Mouse (Mus musculus) T-helper 17 cell (primary cell): Measurements from ENCODE around the gene Stpg2.
"Not testable (repeated sequence)": the region's sequence is repeated elsewhere in the genome, so short reads cannot be mapped to it uniquely, and the experiment has no call there.

ENCODE experiments used
- in situ Hi-C, 2 experiments: fragments of 300-600 bp; cut with MboI, MseI; formaldehyde crosslinking; loops; 1 replicate in 1 of 2; 2 replicates in 1 of 2; pipeline ENCODE4 v1.15.1; 2025; ENCODE audit warnings: high pct_unique_total_duplicates in 2 of 2

Stpg2 gene

GRCm38 (mm10) chr3:139205444-139205998, at the start of gene Stpg2:
TSS of gene Stpg2 (plus strand) at chr3:139205694.
- in situ Hi-C loops, result loop anchor here in 1 of 2 experiments (10.0 kb wide), 1 partner anchor 711 kb away; no protein-coding TSS in a partner anchor

DNA sequence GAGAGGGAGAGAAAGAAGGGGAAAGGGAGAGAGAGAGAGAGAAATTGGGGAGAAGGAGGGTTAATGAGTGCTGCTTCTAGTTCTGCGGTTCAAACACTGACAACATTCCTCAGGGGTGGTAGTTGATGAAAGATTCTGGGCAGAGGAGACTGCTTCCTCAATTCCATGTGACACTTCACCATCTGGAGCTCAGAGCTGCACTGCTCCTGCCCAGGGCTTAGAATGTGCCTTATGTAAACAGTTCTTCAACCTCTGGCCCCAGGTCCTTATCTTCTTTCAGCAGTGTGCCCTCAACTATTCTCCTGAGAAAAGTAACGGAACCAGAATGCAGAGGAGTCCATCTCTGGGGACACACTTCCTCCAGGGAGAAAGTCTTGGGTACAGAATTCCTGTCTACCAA, 43.3 kb upstream of the Stpg2 start:
- in situ Hi-C loops, result no loop called here

DNA sequence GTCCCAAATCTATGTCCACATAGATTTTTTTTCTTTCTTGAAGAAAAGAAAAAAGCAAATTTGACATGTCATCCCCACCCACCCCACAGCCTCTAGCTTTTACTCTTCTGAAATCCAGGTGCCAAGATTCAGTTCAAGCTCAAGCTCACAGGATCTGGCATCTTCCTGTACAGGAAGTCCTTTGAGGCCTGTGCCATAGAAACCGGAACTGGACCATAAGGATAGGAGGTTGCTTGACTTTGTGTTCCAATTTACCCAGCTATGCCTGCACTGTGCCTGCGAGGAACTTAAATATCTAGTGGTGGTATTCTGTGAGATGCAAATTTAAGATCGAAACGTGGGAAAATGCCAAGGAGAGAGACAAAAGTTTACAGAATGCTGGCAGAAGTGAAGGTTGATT, 42.8 kb upstream of the Stpg2 start:
- in situ Hi-C loops, result no loop called here

GRCm38 (mm10) chr3:139168510-139169269, 36.8 kb upstream of the Stpg2 start:
- in situ Hi-C loops, result no loop called here

- in situ Hi-C loops, result no loop called here
These were observed 35.8 kb upstream of the Stpg2 start for GRCm38 (mm10) chr3:139169740-139170139.

GRCm38 (mm10) chr3:139176936-139177335, 28.6 kb upstream of the Stpg2 start:
- in situ Hi-C loops, result no loop called here

DNA sequence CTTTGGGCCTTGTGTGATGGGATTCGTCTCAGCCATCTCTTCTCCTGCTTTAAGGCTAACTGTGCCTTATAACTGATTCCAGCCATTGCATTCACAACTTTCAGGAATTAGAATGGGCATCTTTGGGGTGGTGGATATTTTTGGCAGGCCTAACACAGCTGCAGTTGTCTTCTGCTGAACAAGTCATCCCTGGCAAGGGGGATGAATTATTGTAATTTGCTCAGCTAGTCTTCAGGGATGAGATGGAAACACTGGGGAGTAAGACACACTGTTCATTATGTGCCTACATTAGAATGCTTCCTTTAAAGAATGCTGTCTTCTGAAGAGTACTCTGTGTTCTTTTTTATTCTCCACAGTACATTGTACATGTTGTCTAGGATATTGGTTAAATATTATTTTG, 14.0 kb upstream of the Stpg2 start:
- in situ Hi-C loops, result loop anchor here in 1 of 2 experiments (5.0 kb wide), 1 partner anchor 104 kb away; no protein-coding TSS in a partner anchor

DNA sequence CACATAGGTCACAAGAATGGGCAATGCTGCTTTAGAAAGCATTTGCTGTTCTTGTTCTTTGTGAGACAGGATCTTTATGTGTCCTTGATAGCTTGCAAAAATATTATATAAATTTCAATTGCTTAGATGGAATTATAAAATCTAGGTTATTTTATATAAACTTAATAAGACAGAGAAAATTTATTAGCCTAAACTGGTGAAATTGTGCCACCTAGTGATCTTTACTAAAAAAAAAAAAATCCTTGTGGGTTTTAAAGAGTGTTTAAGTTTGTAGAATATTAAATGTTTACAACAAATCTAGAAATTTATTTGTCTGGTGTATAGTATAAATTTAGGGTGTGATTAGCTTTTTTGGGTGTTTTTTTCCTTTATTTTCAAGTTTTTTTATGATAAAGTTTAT, 11.6 kb upstream of the Stpg2 start:
- in situ Hi-C loops, result loop anchor here in 1 of 2 experiments (5.0 kb wide), 1 partner anchor 107 kb away; no protein-coding TSS in a partner anchor

DNA sequence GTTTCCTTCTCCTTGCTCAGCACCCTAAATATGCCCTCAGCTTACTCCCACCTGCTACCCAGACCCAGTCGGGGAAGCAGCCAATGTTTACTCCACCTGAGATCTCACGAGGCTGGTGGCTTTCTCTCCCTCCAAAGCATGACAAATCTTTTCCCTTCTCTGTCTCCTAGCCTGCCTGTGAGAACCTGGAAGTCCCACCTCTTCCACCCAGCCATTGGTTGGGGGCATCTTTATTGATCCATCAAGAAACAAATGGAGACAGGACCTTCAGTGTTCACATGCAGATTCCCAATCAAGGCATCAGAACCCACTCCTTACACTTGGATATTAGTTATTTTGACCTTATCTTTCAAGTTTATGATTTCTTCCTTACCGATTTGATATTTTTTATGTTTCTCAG, 7.1 kb upstream of the Stpg2 start:
- in situ Hi-C loops, result no loop called here

DNA sequence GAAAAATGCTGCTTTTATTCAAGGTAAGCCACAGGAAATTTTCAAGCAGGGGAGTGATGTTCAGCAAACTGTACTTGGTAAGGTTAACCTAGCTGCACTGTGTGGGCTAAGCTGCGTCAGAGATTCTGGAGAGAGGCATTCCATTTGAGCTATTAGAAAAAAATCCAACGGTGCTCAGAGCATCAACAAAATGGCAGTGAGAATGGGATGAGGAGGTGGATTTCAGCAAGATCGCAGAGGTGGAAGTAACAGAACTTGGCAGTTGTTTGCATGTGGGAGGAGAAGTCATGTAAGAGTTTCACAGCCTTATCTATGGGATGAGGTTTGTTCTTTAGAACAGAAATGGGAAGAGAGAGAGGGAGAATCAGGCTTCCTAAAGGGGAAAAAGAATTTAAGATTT, 5.2 kb upstream of the Stpg2 start:
- in situ Hi-C loops, result loop anchor here in 1 of 2 experiments (10.0 kb wide), 1 partner anchor 706 kb away; no protein-coding TSS in a partner anchor

GRCm38 (mm10) chr3:139216945-139217344, 11.5 kb downstream of the Stpg2 start:
- in situ Hi-C loops, result no loop called here

GRCm38 (mm10) chr3:139225123-139225522, 19.6 kb downstream of the Stpg2 start:
- in situ Hi-C loops, result no loop called here

DNA sequence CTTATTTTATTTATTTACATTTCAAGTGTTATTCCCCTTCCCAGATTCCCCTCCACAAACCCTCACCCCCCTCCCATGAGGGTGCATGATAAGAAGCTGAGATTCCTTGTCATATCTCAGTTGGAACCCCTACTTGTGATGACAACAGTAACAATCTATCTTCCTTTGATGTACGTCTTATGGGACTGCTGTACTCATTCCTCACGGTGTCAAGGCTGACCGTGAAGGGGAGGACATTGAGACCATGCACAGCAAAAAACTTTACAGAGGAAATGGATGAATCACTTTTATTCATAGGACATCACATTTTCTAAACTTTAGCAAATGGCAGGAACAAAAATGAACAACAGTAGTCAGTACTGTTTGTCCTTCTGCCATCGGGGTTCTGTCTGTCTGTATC, 21.3 kb downstream of the Stpg2 start:
- in situ Hi-C loops, result no loop called here

DNA sequence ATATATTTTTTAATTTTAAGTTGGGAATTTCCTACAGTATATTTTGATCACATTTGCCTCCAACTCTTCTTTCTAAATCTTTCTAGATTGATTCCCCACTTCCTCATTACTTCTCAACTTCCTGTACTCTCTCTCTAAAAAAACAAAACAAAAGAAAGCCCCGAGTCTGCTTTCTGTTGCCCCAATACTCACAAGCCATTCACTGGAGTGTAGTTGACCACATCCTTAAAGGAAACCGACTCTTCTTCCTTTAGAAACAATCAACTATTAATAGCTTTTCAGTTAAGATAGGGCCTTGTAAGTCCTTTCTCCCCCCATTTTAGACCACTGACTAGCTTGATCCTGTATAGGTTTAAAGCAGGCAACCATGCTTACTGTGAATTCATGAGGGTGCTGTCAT, 39.7 kb downstream of the Stpg2 start:
- in situ Hi-C loops, result no loop called here

- in situ Hi-C loops, result no loop called here
These were observed 41.0 kb downstream of the Stpg2 start for GRCm38 (mm10) chr3:139246508-139246907.

DNA sequence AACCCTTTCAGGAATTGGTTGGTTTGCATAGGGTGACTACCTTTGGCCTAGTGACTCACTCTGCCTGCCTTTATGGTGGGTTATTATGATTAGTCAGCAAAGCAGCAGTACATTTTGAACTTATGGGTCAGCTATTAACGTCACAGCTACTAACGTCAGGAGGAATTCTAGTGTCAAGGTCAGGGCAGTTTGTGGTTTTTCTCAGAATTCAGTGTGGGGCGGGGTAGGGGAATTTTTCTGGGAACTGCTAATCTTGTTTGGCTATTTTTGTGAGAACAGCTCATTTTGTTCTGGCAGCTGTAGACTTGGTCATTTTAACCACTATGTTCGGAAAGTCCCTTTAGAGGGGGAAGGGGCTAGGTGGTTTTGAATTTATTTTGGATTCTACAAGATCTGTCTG, 56.9 kb downstream of the Stpg2 start:
- in situ Hi-C loops, result not testable (repeated sequence)

DNA sequence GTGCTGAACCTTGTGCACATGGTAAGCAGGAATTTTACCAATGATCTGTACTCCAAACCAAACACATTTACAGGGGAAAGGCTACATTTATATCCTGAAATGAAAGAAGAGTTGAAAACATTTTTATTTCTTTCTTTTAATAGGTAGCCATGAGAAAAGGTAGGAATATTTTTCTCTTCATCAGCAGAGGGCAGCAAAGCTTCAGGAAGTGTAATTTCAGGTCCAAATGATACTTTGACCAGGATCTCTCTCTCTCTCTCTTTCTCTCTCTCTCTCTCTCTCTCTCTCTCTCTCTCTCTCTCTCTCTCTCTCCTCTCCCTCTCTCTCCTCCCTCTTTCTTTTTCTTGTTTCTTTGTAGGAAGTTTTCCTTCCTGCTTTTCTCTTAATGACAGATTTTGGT, 92.4 kb downstream of the Stpg2 start:
- in situ Hi-C loops, result no loop called here

- in situ Hi-C loops, result no loop called here
These were observed 102.8 kb downstream of the Stpg2 start for GRCm38 (mm10) chr3:139308078-139308809.

DNA sequence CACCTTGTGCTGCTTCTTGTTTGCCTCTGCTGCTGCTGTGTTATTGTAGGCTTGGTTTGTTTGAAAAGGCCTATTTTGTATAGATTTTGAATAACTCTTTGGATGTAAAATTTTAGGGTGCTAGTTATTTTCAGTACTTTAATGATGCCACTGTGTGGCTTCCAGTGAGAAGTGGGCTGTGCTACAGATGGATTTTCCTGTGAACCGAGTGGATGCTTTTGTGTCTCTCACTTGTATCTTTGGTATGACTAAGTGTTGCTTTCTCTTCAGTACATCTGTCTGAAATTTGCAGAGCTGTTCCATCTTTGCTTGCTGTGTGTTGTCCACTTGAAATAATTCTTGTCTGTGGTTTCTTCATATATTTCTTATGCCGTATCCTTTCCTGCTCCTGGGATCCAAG, 106.2 kb downstream of the Stpg2 start:
- in situ Hi-C loops, result no loop called here

GRCm38 (mm10) chr3:139380494-139380893, 175.0 kb downstream of the Stpg2 start:
- in situ Hi-C loops, result no loop called here

DNA sequence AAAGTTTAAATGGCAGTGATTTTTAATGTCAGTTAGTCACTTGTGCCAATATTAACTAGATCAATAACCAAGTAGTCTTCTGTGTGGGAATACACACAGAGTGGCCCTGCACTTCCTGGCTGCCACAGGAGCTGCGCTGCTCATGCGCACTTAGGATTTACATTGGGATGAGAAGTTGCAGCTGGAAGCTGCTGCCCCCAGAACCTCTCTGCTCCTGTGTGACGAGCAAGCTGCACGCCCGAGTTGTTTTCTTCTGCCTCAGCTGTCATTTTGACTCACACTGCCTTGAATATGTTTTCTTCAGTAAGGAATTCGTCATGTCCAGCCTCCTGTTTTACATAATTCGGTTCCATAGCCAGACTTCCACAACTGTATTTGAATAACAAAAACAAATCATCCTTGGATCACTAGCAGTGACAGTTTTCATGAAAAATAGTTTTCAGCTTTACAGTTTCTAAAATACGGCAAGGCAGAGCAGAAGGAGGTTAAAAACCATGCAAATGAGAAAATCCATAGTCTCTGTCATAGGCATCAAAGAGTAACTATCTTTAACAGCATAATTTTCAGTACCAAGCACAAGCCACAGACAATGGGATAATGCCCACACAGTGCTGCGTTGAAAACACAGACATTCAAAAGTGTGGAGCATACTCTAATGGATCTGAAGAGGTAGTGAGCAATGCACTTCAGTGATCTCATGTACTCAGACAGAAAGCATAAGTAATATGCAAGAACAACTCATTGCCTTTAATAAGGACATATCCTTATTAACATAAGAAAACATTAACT, 191.8 kb downstream of the Stpg2 start:
- in situ Hi-C loops, result no loop called here

GRCm38 (mm10) chr3:139404673-139405072, 199.2 kb downstream of the Stpg2 start:
- in situ Hi-C loops, result no loop called here
